Mouse (Mus musculus) cerebellum, adult 2 months (tissue): ENCODE results near the gene Ccdc141. TPM values are rescaled to one million over a fixed set of nuclear protein-coding genes. Genes with fewer than 3 reads are reported as not detected.

Experiments used
- DNase-seq, 2 experiments: peaks; one replicate each; pipeline ENCODE4 v3.0.0; 2021
- H3K27ac ChIP-seq: fragments of 200-500 bp; 2 replicates; pipeline ENCODE4 v1.5.1; 2012; ENCODE audit warnings: low read length, control low read depth, inconsistent platforms; ENCODE audit not compliant: insufficient read depth
- H3K27me3 ChIP-seq: fragments of 200-500 bp; 2 replicates; pipeline ENCODE4 v1.6.1; 2012; ENCODE audit warnings: inconsistent platforms, mild to moderate bottlenecking, low read length, moderate library complexity; ENCODE audit not compliant: control insufficient read depth, insufficient read depth
- H3K4me1 ChIP-seq: fragments of 200-500 bp; 2 replicates; pipeline ENCODE4 v1.6.1; 2011; ENCODE audit warnings: low read length; ENCODE audit not compliant: control insufficient read depth, insufficient read depth
- H3K4me3 ChIP-seq: fragments of 200-500 bp; replicated peaks from 2 replicates; pipeline ENCODE3; 2011; ENCODE audit warnings: mild to moderate bottlenecking, low read depth, low read length, control low read depth; ENCODE audit not compliant: insufficient read depth
- CTCF ChIP-seq: fragments of 200-500 bp; IDR thresholded peaks from 2 replicates; pipeline ENCODE4 v1.5.1; 2011; ENCODE audit warnings: low read depth, mild to moderate bottlenecking, control low read depth, low read length, moderate library complexity, borderline replicate concordance; ENCODE audit not compliant: insufficient read depth
- POLR2A ChIP-seq: fragments of 200-500 bp; IDR thresholded peaks from 2 replicates; pipeline ENCODE4 v1.6.1; 2011; ENCODE audit warnings: low read length, control low read depth, borderline replicate concordance; ENCODE audit not compliant: insufficient read depth
- WGBS: fragments of 180-500 bp; shearing (Covaris S2); methylation state at CpG from one replicate; pipeline ENCODE4 v1.1.7; 2018; 5-methylcytosine and 5-hydroxymethylcytosine counted together
- polyA plus RNA-seq: library from polyadenylated mRNA; depleted of rRNA; stranded (reverse); fragments of >200 nt; gene quantifications from 2 replicates; pipeline ENCODE4 v1.2.3, GENCODE M21; 2012; rRNA removed

Gene Ccdc141
- polyA plus RNA-seq, 1 experiment, result 9.7 TPM

- TF ChIP-seq CTCF (peak; percentile 76), POLR2A (no peak)
- Histone ChIP-seq H3K27ac (no peak overlapping the region), H3K27me3 (no peaks in the 10 kb centered on the region), H3K4me1 (no peaks in the 10 kb centered on the region), H3K4me3 (no peak overlapping the region)
- peak; percentile 65 to 67 for DNase-seq
- WGBS, result 31% methylated on average over 8 of the region's 8 CpGs
Observed at GRCm38 (mm10) chr2:76968919-76969318, 201.5 kb downstream of the Ccdc141 start.

- no peak overlapping the region for H3K27ac ChIP-seq
- H3K4me1 ChIP-seq, result no peaks in the 10 kb centered on the region
- TF ChIP-seq POLR2A, result no peak
- no peak for TF ChIP-seq CTCF
- no peak for DNase-seq
- WGBS, result 88% methylated on average over 6 of the region's 6 CpGs
- no peak overlapping the region for H3K4me3 ChIP-seq
- H3K27me3 ChIP-seq, result no peaks in the 10 kb centered on the region
Observed at GRCm38 (mm10) chr2:76966582-76966981, 203.9 kb downstream of the Ccdc141 start.

- no peak for DNase-seq
- Histone ChIP-seq H3K27ac (no peak overlapping the region), H3K27me3 (no peaks in the 10 kb centered on the region), H3K4me1 (no peaks in the 10 kb centered on the region), H3K4me3 (no peak overlapping the region)
- WGBS, result 76% methylated on average over 2 of the region's 2 CpGs
- no peak for TF ChIP-seq POLR2A
- TF ChIP-seq CTCF, result no peak
Observed at GRCm38 (mm10) chr2:76966013-76966412, 204.4 kb downstream of the Ccdc141 start.

GRCm38 (mm10) chr2:76965542-76965941, 204.9 kb downstream of the Ccdc141 start:
- Histone ChIP-seq H3K27ac (no peak overlapping the region), H3K4me3 (no peak overlapping the region), H3K27me3 (no peaks in the 10 kb centered on the region), H3K4me1 (no peaks in the 10 kb centered on the region)
- TF ChIP-seq CTCF, result no peak
- no peak for TF ChIP-seq POLR2A
- 88% methylated on average over 7 of the region's 7 CpGs for WGBS
- DNase-seq, result no peak

GRCm38 (mm10) chr2:76962045-76962432, 208.4 kb downstream of the Ccdc141 start:
- no peak overlapping the region for H3K27ac ChIP-seq
- TF ChIP-seq POLR2A (no peak), CTCF (no peak)
- H3K4me3 ChIP-seq, result no peak overlapping the region
- no peak for DNase-seq
- H3K27me3 ChIP-seq, result no peaks in the 10 kb centered on the region
- H3K4me1 ChIP-seq, result no peaks in the 10 kb centered on the region
- WGBS, result 85% methylated on average over 6 of the region's 6 CpGs

- no peak overlapping the region for H3K4me3 ChIP-seq
- WGBS, result 87% methylated on average over 10 of the region's 10 CpGs
- no peak for TF ChIP-seq POLR2A
- TF ChIP-seq CTCF, result no peak
Observed at GRCm38 (mm10) chr2:76961420-76962044, 208.9 kb downstream of the Ccdc141 start.

More at GRCm38 (mm10) chr2:76961420-76962044, 208.9 kb downstream of the Ccdc141 start:
- Histone ChIP-seq H3K27me3 (no peaks in the 10 kb centered on the region), H3K27ac (no peak overlapping the region), H3K4me1 (no peaks in the 10 kb centered on the region)
- no peak for DNase-seq

Other genes starting within 250 kb of the Ccdc141 start
- 0.47 and 0.67 TPM in 2 replicates for gene Ttn, start 188.1 kb downstream of the Ccdc141 start, polyA plus RNA-seq
- 31.9 and 37.6 TPM in 2 replicates for gene Sestd1, start 110.0 kb upstream of the Ccdc141 start, polyA plus RNA-seq